Mouse (Mus musculus) heart, postnatal 36 days (tissue): Measurements from ENCODE around the gene BC029722. TPM values are rescaled to one million over a fixed set of nuclear protein-coding genes. Genes with fewer than 3 reads are reported as not detected.
A peak's percentile ranks its signal among the peaks of the same experiment; 100 is the strongest.

ENCODE experiments used
- DNase-seq, 2 experiments: peaks; one replicate each; pipeline ENCODE4 v3.0.0; 2021 to 2022
- intact Hi-C: fragments of 180-260 bp; cut with DNase I; formaldehyde crosslinking; loops from one replicate; pipeline ENCODE4 v1.15.1; 2025
- total RNA-seq, 2 experiments: library from RNA; stranded (reverse); gene quantifications; 2 replicates each; pipeline ENCODE4 v1.2.3; 2021

Gene BC029722
- total RNA-seq, 2 experiments from 2014 or later, result 26.2 to 27.7 TPM

GRCm38 (mm10) chr2:155819449-155820251 lies 424 bp upstream of the BC029722 start:
- intact Hi-C loops, result loop anchor here (5.0 kb wide), 1 partner anchor 127 kb away; the partner anchor contains the start of gene Trpc4ap
- no peak for DNase-seq

- peak; percentile 94 to 97 for DNase-seq
- intact Hi-C loops, result loop anchor here (5.0 kb wide), 1 partner anchor 126 kb away; the partner anchor contains the start of gene Trpc4ap
Observed at GRCm38 (mm10) chr2:155818596-155819391, 432 bp downstream of the BC029722 start.

- intact Hi-C loops, result loop anchor here (5.0 kb wide), 1 partner anchor 125 kb away; the partner anchor contains the start of gene Trpc4ap
- DNase-seq, result peak; percentile 54 to 56
Observed at GRCm38 (mm10) chr2:155817301-155818245, 1.7 kb downstream of the BC029722 start.

- intact Hi-C loops, result loop anchor here (5.0 kb wide), 1 partner anchor 124 kb away; the partner anchor contains the start of gene Trpc4ap
- DNase-seq, result no peak
Observed at GRCm38 (mm10) chr2:155816179-155816578, 3.0 kb downstream of the BC029722 start.

- DNase-seq, result no peak
Observed at GRCm38 (mm10) chr2:155814829-155815228, 4.4 kb downstream of the BC029722 start.

GRCm38 (mm10) chr2:155812637-155813036 lies 6.6 kb downstream of the BC029722 start:
- intact Hi-C loops, result no loop called here
- DNase-seq, result no peak

More at GRCm38 (mm10) chr2:155814829-155815228, 4.4 kb downstream of the BC029722 start:
- intact Hi-C loops, result loop anchor here (5.0 kb wide), 1 partner anchor 123 kb away; the partner anchor contains the start of gene Trpc4ap

GRCm38 (mm10) chr2:155811821-155812396 lies 7.3 kb downstream of the BC029722 start:
- intact Hi-C loops, result no loop called here
- peak; percentile 68 to 83 for DNase-seq

- DNase-seq, result no peak
- intact Hi-C loops, result no loop called here
Observed at GRCm38 (mm10) chr2:155809620-155810019, 9.6 kb downstream of the BC029722 start.

GRCm38 (mm10) chr2:155807408-155807807 lies 11.8 kb downstream of the BC029722 start:
- intact Hi-C loops, result no loop called here

GRCm38 (mm10) chr2:155806548-155806947 lies 12.7 kb downstream of the BC029722 start:
- DNase-seq, result peak in 1 of 2 experiments; percentile 38
- intact Hi-C loops, result no loop called here

More at GRCm38 (mm10) chr2:155807408-155807807, 11.8 kb downstream of the BC029722 start:
- DNase-seq, result no peak

GRCm38 (mm10) chr2:155805925-155806255 lies 13.3 kb downstream of the BC029722 start:
- intact Hi-C loops, result no loop called here
- no peak for DNase-seq

GRCm38 (mm10) chr2:155805231-155805924 lies 13.8 kb downstream of the BC029722 start:
- intact Hi-C loops, result no loop called here
- peak in 1 of 2 experiments; percentile 45 for DNase-seq

- DNase-seq, result no peak
- intact Hi-C loops, result no loop called here
Observed at GRCm38 (mm10) chr2:155804053-155804452, 15.2 kb downstream of the BC029722 start.

GRCm38 (mm10) chr2:155802761-155803160 lies 16.5 kb downstream of the BC029722 start:
- intact Hi-C loops, result no loop called here
- DNase-seq, result no peak

GRCm38 (mm10) chr2:155798613-155799012 lies 20.6 kb downstream of the BC029722 start:
- intact Hi-C loops, result no loop called here
- DNase-seq, result no peak

- no peak for DNase-seq
- intact Hi-C loops, result no loop called here
Observed at GRCm38 (mm10) chr2:155794674-155795445, 24.4 kb downstream of the BC029722 start.

- intact Hi-C loops, result no loop called here
- DNase-seq, result no peak
Observed at GRCm38 (mm10) chr2:155792899-155793298, 26.3 kb downstream of the BC029722 start.
